Mouse (Mus musculus) neural tube, embryonic 10.5 days (tissue): ENCODE data around the gene Nbas.
A peak's percentile ranks its signal among the peaks of the same experiment; 100 is the strongest.

Experiments used
- DNase-seq: peaks from one replicate; pipeline ENCODE4 v3.0.0-alpha.2; 2017; ENCODE audit warnings: low spot score; ENCODE audit errors: extremely low spot score

Gene Nbas

GRCm38 (mm10) chr12:13268826-13269449, at the start of gene Nbas:
TSS of gene Nbas (plus strand) at chr12:13269133.
- peak; percentile 93 for DNase-seq

- DNase-seq, result no peak
Measured at GRCm38 (mm10) chr12:13242453-13242852, 26.5 kb upstream of the Nbas start.

- DNase-seq, result peak; percentile 88
Measured at GRCm38 (mm10) chr12:13248691-13249572, 20.0 kb upstream of the Nbas start, which contains the start of gene Ddx1. TSS of gene Ddx1 (minus strand) at chr12:13249213.

- DNase-seq, result no peak
Measured at GRCm38 (mm10) chr12:13249573-13249919, 19.4 kb upstream of the Nbas start.

- no peak for DNase-seq
Measured at GRCm38 (mm10) chr12:13255068-13255467, 13.9 kb upstream of the Nbas start.

- DNase-seq, result no peak
Measured at GRCm38 (mm10) chr12:13255701-13256100, 13.2 kb upstream of the Nbas start.

GRCm38 (mm10) chr12:13268412-13268811, 521 bp upstream of the Nbas start:
- peak; percentile 16 for DNase-seq

- DNase-seq, result no peak
Measured at GRCm38 (mm10) chr12:13269570-13270390, 847 bp downstream of the Nbas start.

- DNase-seq, result no peak
Measured at GRCm38 (mm10) chr12:13291453-13291852, 22.5 kb downstream of the Nbas start.

- no peak for DNase-seq
Measured at GRCm38 (mm10) chr12:13293421-13293881, 24.5 kb downstream of the Nbas start.

GRCm38 (mm10) chr12:13303037-13303436, 34.1 kb downstream of the Nbas start:
- DNase-seq, result no peak

- no peak for DNase-seq
Measured at GRCm38 (mm10) chr12:13313966-13314365, 45.0 kb downstream of the Nbas start.

GRCm38 (mm10) chr12:13314384-13314783, 45.5 kb downstream of the Nbas start:
- no peak for DNase-seq

GRCm38 (mm10) chr12:13315081-13315480, 46.1 kb downstream of the Nbas start:
- DNase-seq, result no peak

- no peak for DNase-seq
Measured at GRCm38 (mm10) chr12:13342535-13342934, 73.6 kb downstream of the Nbas start.

GRCm38 (mm10) chr12:13356201-13356600, 87.3 kb downstream of the Nbas start:
- no peak for DNase-seq

GRCm38 (mm10) chr12:13356769-13357168, 87.8 kb downstream of the Nbas start:
- DNase-seq, result no peak

GRCm38 (mm10) chr12:13357229-13357628, 88.3 kb downstream of the Nbas start:
- no peak for DNase-seq

- DNase-seq, result no peak
Measured at GRCm38 (mm10) chr12:13358849-13359248, 89.9 kb downstream of the Nbas start.

GRCm38 (mm10) chr12:13360183-13360811, 91.4 kb downstream of the Nbas start:
- DNase-seq, result no peak

- no peak for DNase-seq
Measured at GRCm38 (mm10) chr12:13381580-13381979, 112.6 kb downstream of the Nbas start.
